Mouse (Mus musculus): ENCODE data around the gene Cd1d1.
A peak's percentile ranks its signal among the peaks of the same experiment; 100 is the strongest.
"Not testable (repeated sequence)": the region's sequence is repeated elsewhere in the genome, so short reads cannot be mapped to it uniquely, and the experiment has no call there.

Gene Cd1d1

GRCm38 (mm10) chr3:86999415-86999740 is at the start of gene Cd1d1:
Gene Cd1d1, minus strand, starts transcription at chr3:86999441.
- DNase-seq (ENCODE audit: low spot score): no peak

- DNase-seq (ENCODE audit: low spot score): no peak
These were observed 48.6 kb upstream of the Cd1d1 start for GRCm38 (mm10) chr3:87047801-87048200.

- DNase-seq (ENCODE audit: low spot score): no peak
These were observed 42.5 kb upstream of the Cd1d1 start for GRCm38 (mm10) chr3:87041733-87042132.

- DNase-seq (ENCODE audit: low spot score): no peak
These were observed 39.3 kb upstream of the Cd1d1 start for GRCm38 (mm10) chr3:87038500-87038899.

GRCm38 (mm10) chr3:87034061-87034460 is 34.8 kb upstream of the Cd1d1 start:
- no peak for DNase-seq (ENCODE audit: low spot score)

- peak; percentile 14 for DNase-seq (ENCODE audit: low spot score)
These were observed 34.1 kb upstream of the Cd1d1 start for GRCm38 (mm10) chr3:87033357-87033756.

GRCm38 (mm10) chr3:87030855-87031254 is 31.6 kb upstream of the Cd1d1 start:
- DNase-seq (ENCODE audit: low spot score): peak; percentile 17

- no peak for DNase-seq (ENCODE audit: low spot score)
These were observed 18.5 kb upstream of the Cd1d1 start for GRCm38 (mm10) chr3:87017707-87018106.

GRCm38 (mm10) chr3:87017001-87017400 is 17.8 kb upstream of the Cd1d1 start:
- no peak for DNase-seq (ENCODE audit: low spot score)

GRCm38 (mm10) chr3:87015931-87016330 is 16.7 kb upstream of the Cd1d1 start:
- DNase-seq (ENCODE audit: low spot score): no peak

- DNase-seq (ENCODE audit: low spot score): not testable (repeated sequence)
These were observed 13.2 kb upstream of the Cd1d1 start for GRCm38 (mm10) chr3:87012406-87012805.

GRCm38 (mm10) chr3:87008281-87008680 is 9.0 kb upstream of the Cd1d1 start:
- DNase-seq (ENCODE audit: low spot score): not testable (repeated sequence)

GRCm38 (mm10) chr3:87000676-87001075 is 1.4 kb upstream of the Cd1d1 start:
- DNase-seq (ENCODE audit: low spot score): no peak

- DNase-seq (ENCODE audit: low spot score): no peak
These were observed 810 bp upstream of the Cd1d1 start for GRCm38 (mm10) chr3:87000051-87000450.

GRCm38 (mm10) chr3:86998433-86999414 is 517 bp downstream of the Cd1d1 start:
- DNase-seq (ENCODE audit: low spot score): peak; percentile 68

- no peak for DNase-seq (ENCODE audit: low spot score)
These were observed 3.1 kb downstream of the Cd1d1 start for GRCm38 (mm10) chr3:86996111-86996510.

GRCm38 (mm10) chr3:86995381-86995780 is 3.9 kb downstream of the Cd1d1 start:
- no peak for DNase-seq (ENCODE audit: low spot score)

- DNase-seq (ENCODE audit: low spot score): not testable (repeated sequence)
These were observed 12.3 kb downstream of the Cd1d1 start for GRCm38 (mm10) chr3:86986969-86987368.

GRCm38 (mm10) chr3:86986490-86986889 is 12.8 kb downstream of the Cd1d1 start:
- no peak for DNase-seq (ENCODE audit: low spot score)

GRCm38 (mm10) chr3:86983382-86983781 is 15.9 kb downstream of the Cd1d1 start:
- DNase-seq (ENCODE audit: low spot score): no peak

- DNase-seq (ENCODE audit: low spot score): no peak
These were observed 22.7 kb downstream of the Cd1d1 start for GRCm38 (mm10) chr3:86976546-86976945.

- no peak for DNase-seq (ENCODE audit: low spot score)
These were observed 24.1 kb downstream of the Cd1d1 start for GRCm38 (mm10) chr3:86975150-86975549.

- DNase-seq (ENCODE audit: low spot score): no peak
These were observed 36.4 kb downstream of the Cd1d1 start for GRCm38 (mm10) chr3:86962665-86963435.

All from ovary, adult 18-20 months (tissue).